ENCODE assay signal across 8 mouse cellular contexts in the genomic region with DNA sequence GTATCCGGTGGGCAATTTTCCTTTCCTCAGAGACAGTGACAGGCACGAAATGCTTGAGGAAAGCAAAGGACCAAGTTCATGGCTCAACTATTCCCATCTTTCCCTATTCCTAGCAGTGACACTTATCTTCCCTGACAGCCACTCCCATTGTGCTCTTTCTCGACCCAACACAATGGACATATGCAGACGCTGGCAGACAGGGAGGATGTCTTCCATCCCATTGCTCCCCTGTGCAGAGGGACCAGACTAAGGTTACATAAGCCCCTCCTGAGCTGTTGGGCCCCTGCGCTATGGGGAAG. TPM values are rescaled to one million over a fixed set of nuclear protein-coding genes. Genes with fewer than 3 reads are reported as not detected.
A peak's percentile ranks its signal among the peaks of the same experiment; 100 is the strongest.
DNase-seq lines count a peak whose midpoint lies in the region; ATAC-seq and TF ChIP-seq lines count a peak whose summit lies in the region.

No protein-coding gene starts in this region.

- no peak overlapping the region for H3K4me2 ChIP-seq in liver, postnatal 0 days (ENCODE audit: low read depth, low read length)

- peak overlapping the region; percentile 91 for H3K4me3 ChIP-seq in testis, adult 2 months (ENCODE audit: control insufficient read depth, low read depth, low read length)
- H3K4me3 ChIP-seq in liver, postnatal 0 days (ENCODE audit: low read depth, low read length), result peak overlapping the region; percentile 57

- H3K36me3 ChIP-seq in testis, adult 2 months (ENCODE audit: control insufficient read depth, insufficient read depth, low read length), result no peaks in the 10 kb centered on the region
- no peaks in the 10 kb centered on the region for H3K36me3 ChIP-seq in liver, postnatal 0 days (replicated peaks; ENCODE audit: insufficient read depth, low read length)

- intact Hi-C loops in gastrocnemius, postnatal 36 days (cut with DNase I), result no loop called here

- no peak for TF ChIP-seq CTCF in testis, adult 2 months (IDR thresholded peaks at IDR 0.05; ENCODE audit: control insufficient read depth, insufficient read depth, insufficient replicate concordance, low read depth, low read length)
- no peak for TF ChIP-seq CTCF in liver, postnatal 0 days (IDR thresholded peaks at IDR 0.05; ENCODE audit: low read depth)

- no peak for TF ChIP-seq POLR2A in testis, adult 2 months (IDR thresholded peaks at IDR 0.05; ENCODE audit: control insufficient read depth, low read depth, low read length)

- H3K9ac ChIP-seq in liver, postnatal 0 days (replicated peaks), result no peak overlapping the region

- 0 out of 2 replicates have a peak, but pooled peaks have one; percentile 4 for ATAC-seq in frontal cortex, adult (ENCODE audit: low TSS enrichment)
- ATAC-seq in liver, postnatal 0 days, result no peak

- H3K27ac ChIP-seq in testis, adult 2 months (ENCODE audit: control insufficient read depth, insufficient read depth, low read depth, low read length), result peak overlapping the region; percentile 45
- H3K27ac ChIP-seq in liver, postnatal 0 days (ENCODE audit: low read depth), result no peak overlapping the region

- 40% methylated on average over 5 of the region's 5 CpGs for WGBS in liver, postnatal 0 days (ENCODE audit: insufficient replicate concordance)

- no peak for DNase-seq in frontal cortex, postnatal 10 days (ENCODE audit: low spot score in 2 of 2)
- DNase-seq in testis, postnatal 10 days (ENCODE audit: low spot score), result no peak
- DNase-seq in liver, postnatal 0 days, result no peak
- DNase-seq in adrenal gland, postnatal 14 days, result no peak
- no peak for DNase-seq in yolk sac, embryonic 10.5 days (ENCODE audit: low spot score)
- DNase-seq in gastrocnemius, postnatal 36 days, result no peak

- H3K27me3 ChIP-seq in testis, adult 2 months (ENCODE audit: control insufficient read depth, insufficient read depth, low read length), result no peaks in the 10 kb centered on the region
- H3K27me3 ChIP-seq in liver, postnatal 0 days (ENCODE audit: insufficient read depth, low read length), result peaks cover 39% of the 10 kb centered on the region

- H3K9me3 ChIP-seq in liver, postnatal 0 days (ENCODE audit: low read length), result no peaks in the 10 kb centered on the region

- peaks cover 4% of the 10 kb centered on the region for H3K4me1 ChIP-seq in testis, adult 2 months (ENCODE audit: control insufficient read depth, insufficient read depth, low read length)
- peaks cover 7% of the 10 kb centered on the region for H3K4me1 ChIP-seq in liver, postnatal 0 days (ENCODE audit: insufficient read depth)

- no peak for TF ChIP-seq EP300 in liver, postnatal 0 days (IDR thresholded peaks at IDR 0.05; ENCODE audit: low read depth)

RNA-seq across cellular contexts. Expression of gene Bsn, which starts 0.7 kb away (rescaled TPM):
- polyA plus RNA-seq in testis, adult 2 months (2012; rRNA removed), result 1.2 TPM in 2 replicates
- polyA plus RNA-seq in liver, postnatal 0 days (2015; fragmentation: Nextera tagmentation; extraction: Ambion mirVana), result 0.58 and 0.59 TPM in 2 replicates
- 2.9 TPM in 2 replicates for total RNA-seq in adrenal gland, postnatal 14 days (2021)
- under 1 TPM; 0.05 TPM for total RNA-seq in gastrocnemius, postnatal 36 days (2021)
